Mouse (Mus musculus) olfactory bulb, adult 2 months (tissue): ENCODE measurements around the gene Hnf4a.

ENCODE experiments used
- CTCF ChIP-seq: fragments of 200-500 bp; IDR thresholded peaks from 2 replicates; pipeline ENCODE4 v1.5.1; 2012; ENCODE audit warnings: low read depth, mild to moderate bottlenecking, low read length, moderate library complexity; ENCODE audit not compliant: insufficient read depth
- POLR2A ChIP-seq: fragments of 200-500 bp; IDR thresholded peaks from 2 replicates; pipeline ENCODE4 v1.6.1; 2012; ENCODE audit warnings: mild to moderate bottlenecking, low read depth, low read length, moderate library complexity; ENCODE audit not compliant: insufficient read depth

GRCm38 (mm10) chr2:163601712-163602100 lies 95.1 kb downstream of the Hnf4a start:
- TF ChIP-seq CTCF (no peak), POLR2A (no peak)
